In the genomic region with DNA sequence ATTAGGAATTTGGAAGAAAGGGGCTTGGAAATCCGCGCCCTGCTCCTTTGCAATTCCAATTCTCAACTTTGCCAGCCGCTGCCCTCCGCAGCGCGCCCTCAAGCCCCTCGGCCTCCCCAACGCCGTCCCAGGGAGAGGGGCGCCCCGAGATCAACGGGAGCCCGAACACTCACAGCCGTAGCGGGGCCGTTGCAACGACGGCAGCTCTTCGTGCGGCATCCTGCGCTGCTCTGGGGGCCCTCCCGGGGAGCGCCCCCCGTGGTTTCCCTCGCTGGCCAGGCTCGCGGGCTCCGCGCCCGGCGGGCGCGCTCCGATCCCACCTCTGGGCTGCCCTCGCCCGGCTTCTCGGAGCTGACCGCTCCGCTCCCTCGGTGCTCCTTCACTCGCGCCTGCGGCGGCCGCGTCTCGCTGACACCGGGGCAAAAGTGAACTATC, we compare ENCODE assay signal across 8 mouse cellular contexts. TPM values are rescaled to one million over a fixed set of nuclear protein-coding genes. Genes with fewer than 3 reads are reported as not detected.
DNase-seq lines count a peak whose midpoint lies in the region; ATAC-seq and TF ChIP-seq lines count a peak whose summit lies in the region.

A gene (minus strand): TSS at position 432 of the 435 bp plus-strand sequence.

- H3K36me3 ChIP-seq in kidney, embryonic 14.5 days (ENCODE audit: control insufficient read depth, insufficient read depth, low read length) = no peaks in the 10 kb centered on the region
- peaks cover 4% of the 10 kb centered on the region for H3K36me3 ChIP-seq in G1E (replicated peaks)
- no peaks in the 10 kb centered on the region for H3K36me3 ChIP-seq in embryonic facial prominence, embryonic 11.5 days (replicated peaks; ENCODE audit: control insufficient read depth, insufficient read depth, low read depth, low read length)
- H3K36me3 ChIP-seq in intestine, embryonic 14.5 days (ENCODE audit: control insufficient read depth, insufficient read depth, low read length) = no peaks in the 10 kb centered on the region

- no peaks in the 10 kb centered on the region for H3K4me1 ChIP-seq in kidney, embryonic 14.5 days (ENCODE audit: control insufficient read depth, insufficient read depth, low read length)
- peaks cover 33% of the 10 kb centered on the region for H3K4me1 ChIP-seq in G1E (ENCODE audit: insufficient read depth, low read depth, low read length)
- 0 out of 2 replicates have a peak, but pooled peaks cover 3% of the 10 kb centered on the region for H3K4me1 ChIP-seq in embryonic facial prominence, embryonic 11.5 days (ENCODE audit: control insufficient read depth, insufficient read depth, low read length)
- peaks cover 15% of the 10 kb centered on the region for H3K4me1 ChIP-seq in intestine, embryonic 14.5 days (replicated peaks; ENCODE audit: control insufficient read depth, insufficient read depth, low read length)

- ATAC-seq in kidney, embryonic 14.5 days (ENCODE audit: low FRiP score, low TSS enrichment) = peak; percentile 79
- no peak for ATAC-seq in G1E (ENCODE audit: extremely low read depth, insufficient number of reproducible peaks, low FRiP score, poor library complexity, severe bottlenecking)
- peak; percentile 65 for ATAC-seq in embryonic facial prominence, embryonic 11.5 days (replicated peaks; ENCODE audit: insufficient number of reproducible peaks, low FRiP score, low TSS enrichment, low read depth)
- ATAC-seq in intestine, embryonic 14.5 days (replicated peaks; ENCODE audit: low FRiP score, low TSS enrichment, low read depth) = peak; percentile 83
- ATAC-seq in megakaryocyte-erythroid progenitor cell, adult 5-6 weeks (replicated peaks; ENCODE audit: low FRiP score, low TSS enrichment, poor library complexity, severe bottlenecking) = peak; percentile 2; the same call in 1 of the 2 replicates

- H3K27ac ChIP-seq in kidney, embryonic 14.5 days (ENCODE audit: low read depth, low read length) = no peak within 1 kb of the TSS; the same call in 1 of the 2 replicates
- H3K27ac ChIP-seq in embryonic facial prominence, embryonic 11.5 days (replicated peaks; ENCODE audit: low read depth, low read length) = peak within 1 kb of the TSS; percentile 65; the same call in 1 of the 2 replicates
- H3K27ac ChIP-seq in intestine, embryonic 14.5 days (ENCODE audit: low read depth) = peak within 1 kb of the TSS; percentile 69

- H3K27me3 ChIP-seq in kidney, embryonic 14.5 days (ENCODE audit: control insufficient read depth, insufficient read depth, low read length) = 0 out of 2 replicates have a peak, but pooled peaks cover 4% of the 10 kb centered on the region
- peaks cover 20% of the 10 kb centered on the region for H3K27me3 ChIP-seq in G1E (ENCODE audit: insufficient read depth, low read length)
- H3K27me3 ChIP-seq in embryonic facial prominence, embryonic 11.5 days (ENCODE audit: control insufficient read depth, insufficient read depth, low read length) = no peaks in the 10 kb centered on the region
- H3K27me3 ChIP-seq in intestine, embryonic 14.5 days (replicated peaks; ENCODE audit: control insufficient read depth, insufficient read depth, low read length) = no peaks in the 10 kb centered on the region

- peak within 1 kb of the TSS; percentile 70 for H3K4me2 ChIP-seq in kidney, embryonic 14.5 days (replicated peaks; ENCODE audit: low read depth, low read length)
- H3K4me2 ChIP-seq in embryonic facial prominence, embryonic 11.5 days (ENCODE audit: low read depth, low read length) = peak within 1 kb of the TSS; percentile 96
- peak within 1 kb of the TSS; percentile 89 for H3K4me2 ChIP-seq in intestine, embryonic 14.5 days (ENCODE audit: low read length)

- peak within 1 kb of the TSS; percentile 69 for H3K9ac ChIP-seq in kidney, embryonic 14.5 days (ENCODE audit: low read depth, low read length)
- peak within 1 kb of the TSS; percentile 66 for H3K9ac ChIP-seq in embryonic facial prominence, embryonic 11.5 days (replicated peaks; ENCODE audit: low read length)
- H3K9ac ChIP-seq in intestine, embryonic 14.5 days (ENCODE audit: low read length) = peak within 1 kb of the TSS; percentile 77

- no peaks in the 10 kb centered on the region for H3K9me3 ChIP-seq in kidney, embryonic 14.5 days (ENCODE audit: control insufficient read depth, low read length)
- H3K9me3 ChIP-seq in G1E (replicated peaks) = no peaks in the 10 kb centered on the region
- no peaks in the 10 kb centered on the region for H3K9me3 ChIP-seq in embryonic facial prominence, embryonic 11.5 days (replicated peaks; ENCODE audit: control insufficient read depth, low read length)
- no peaks in the 10 kb centered on the region for H3K9me3 ChIP-seq in intestine, embryonic 14.5 days (ENCODE audit: control insufficient read depth, low read length)

- H3K4me3 ChIP-seq in kidney, embryonic 14.5 days (ENCODE audit: low read length) = peak within 1 kb of the TSS; percentile 49
- peak within 1 kb of the TSS; percentile 73 for H3K4me3 ChIP-seq in G1E (ENCODE audit: low read depth, low read length)
- H3K4me3 ChIP-seq in embryonic facial prominence, embryonic 11.5 days (ENCODE audit: low read depth, low read length) = peak within 1 kb of the TSS; percentile 53
- peak within 1 kb of the TSS; percentile 74 for H3K4me3 ChIP-seq in intestine, embryonic 14.5 days (ENCODE audit: low read depth, low read length)

- WGBS in kidney, embryonic 14.5 days = 0% methylated on average over 47 of the region's 48 CpGs
- under 1% methylated on average over 43 of the region's 48 CpGs for WGBS in embryonic facial prominence, embryonic 11.5 days
- WGBS in intestine, embryonic 14.5 days = under 1% methylated on average over 39 of the region's 48 CpGs

- no peak for TF ChIP-seq CTCF in G1E (IDR thresholded peaks at IDR 0.05; ENCODE audit: low read depth, low read length)

- no peak for DNase-seq in kidney, postnatal 25 days
- peak; percentile 11 for DNase-seq in G1E (ENCODE audit: low spot score)
- peak; percentile 53 for DNase-seq in embryonic facial prominence, embryonic 11.5 days (ENCODE audit: low spot score)
- DNase-seq in intestine, embryonic 14.5 days (ENCODE audit: low spot score) = peak; percentile 87
- no peak for DNase-seq in retina, embryonic 14.5 days (ENCODE audit: low spot score)
- DNase-seq in cerebellum, adult 11-12 months = no peak

RNA-seq across cellular contexts. Expression of the gene that starts here (rescaled TPM):
- 6.6 and 11.2 TPM in 2 replicates for polyA plus RNA-seq in kidney, embryonic 14.5 days (2014; fragmentation: Nextera tagmentation; extraction: Ambion mirVana)
- total RNA-seq in G1E (2014; fragmentation: Nextera tagmentation) (14.3 and 14.5 TPM in 2 replicates), G1E (2017) (5.8 and 6.6 TPM in 2 replicates)
- 2.2 and 3.0 TPM in 2 replicates for polyA plus RNA-seq in G1E (2012)
- polyA plus RNA-seq in embryonic facial prominence, embryonic 11.5 days (2014; fragmentation: Nextera tagmentation; extraction: Ambion mirVana) = 15.6 and 16.3 TPM in 2 replicates
- polyA plus RNA-seq in intestine, embryonic 14.5 days (2014; fragmentation: Nextera tagmentation; extraction: Ambion mirVana) = 24.7 and 26.2 TPM in 2 replicates
- 42.7 and 49.2 TPM in 2 replicates for total RNA-seq in megakaryocyte-erythroid progenitor cell, adult 5-6 weeks (2014; fragmentation: Nextera tagmentation)
- 91.1 and 135 TPM in 2 replicates for total RNA-seq in megakaryocyte-erythroid progenitor cell, adult 5-6 weeks (2017)

Comparison
In these comparisons a context has a peak if more than half of its experiments do, and no peak if none do; other contexts are left out.
1. DNase-seq: peak in G1E (single experiment), embryonic facial prominence, embryonic 11.5 days (single experiment) and intestine, embryonic 14.5 days (single experiment); none in kidney, postnatal 25 days (0 of 2), retina, embryonic 14.5 days (single experiment) and cerebellum, adult 11-12 months (single experiment).
2. Peak in every context shown above with its lines, with median percentiles within 50 percentile points of each other: H3K4me2 ChIP-seq, H3K4me3 ChIP-seq and H3K9ac ChIP-seq.